Mouse (Mus musculus) WW6 (cell line): ENCODE results near the gene Zfp804b.
"Not testable (repeated sequence)": the region's sequence is repeated elsewhere in the genome, so short reads cannot be mapped to it uniquely, and the experiment has no call there.

ENCODE experiments used
- DNase-seq: peaks from one replicate; pipeline ENCODE4 v3.0.0-alpha.2; 2013; ENCODE audit warnings: low read depth, low spot score

Zfp804b gene

DNA sequence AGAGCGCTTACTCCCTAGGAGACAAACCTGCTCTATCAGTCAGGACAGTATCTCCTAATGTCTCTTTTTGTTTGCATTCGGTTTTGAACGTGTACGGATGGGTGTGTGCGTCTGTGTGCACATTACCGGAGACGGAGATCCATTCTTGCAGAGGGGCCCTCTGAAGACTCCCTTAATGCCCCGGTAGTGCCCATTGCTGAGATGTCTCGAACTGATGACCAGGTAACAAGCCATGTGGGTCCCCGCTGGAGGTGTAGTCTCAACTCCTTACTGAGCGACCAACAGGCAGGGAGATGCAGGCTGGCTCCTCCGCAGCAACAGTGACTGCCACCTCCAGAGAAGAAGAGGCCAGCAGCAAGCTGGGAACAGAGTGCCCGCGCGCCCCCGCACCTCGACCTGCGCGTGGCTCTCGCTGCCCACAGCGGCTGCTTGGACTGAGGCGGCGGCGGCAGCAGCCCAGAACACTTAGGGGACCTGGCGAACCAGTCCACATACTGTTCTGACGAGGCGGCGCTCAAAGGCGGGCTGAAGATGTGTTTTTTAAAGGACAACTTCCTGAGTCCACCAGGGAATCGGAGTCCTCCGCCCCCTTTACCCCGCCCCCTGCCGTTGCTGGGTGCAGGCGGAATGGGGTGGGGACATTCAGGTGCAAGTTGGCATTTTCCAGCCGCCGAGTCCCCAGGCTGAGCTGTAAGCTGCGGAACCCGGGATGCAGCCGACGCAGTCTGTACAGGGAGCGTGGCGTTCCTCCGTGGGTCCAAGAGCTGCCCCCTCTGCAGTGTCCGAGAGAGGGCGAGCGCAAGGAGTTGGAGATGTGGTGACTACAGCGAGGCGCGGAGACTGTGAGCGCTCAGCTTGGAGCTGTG lies at the start of gene Zfp804b:
Gene Zfp804b, minus strand, starts transcription at position 612 of the 866 bp plus-strand sequence.
- DNase-seq: peak; percentile 20

DNA sequence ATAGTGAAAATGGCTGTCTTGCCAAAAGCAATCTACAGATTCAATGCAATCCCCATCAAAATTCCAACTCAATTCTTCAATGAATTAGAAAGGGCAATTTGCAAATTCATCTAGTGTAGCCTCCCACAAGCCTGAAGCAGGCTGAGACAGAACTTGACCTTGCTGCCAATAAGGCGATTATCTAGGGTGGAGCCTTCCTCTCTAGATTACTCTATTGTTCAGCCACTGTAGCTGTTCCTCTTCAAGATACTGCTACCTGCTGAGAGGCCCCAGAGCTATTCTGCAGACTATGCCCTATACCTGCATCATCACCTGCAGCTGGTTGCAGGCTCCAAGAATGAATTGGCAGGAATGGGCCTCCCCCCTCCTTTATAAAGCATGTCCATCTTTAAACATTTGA lies 20.1 kb upstream of the Zfp804b start:
- DNase-seq: not testable (repeated sequence)

DNA sequence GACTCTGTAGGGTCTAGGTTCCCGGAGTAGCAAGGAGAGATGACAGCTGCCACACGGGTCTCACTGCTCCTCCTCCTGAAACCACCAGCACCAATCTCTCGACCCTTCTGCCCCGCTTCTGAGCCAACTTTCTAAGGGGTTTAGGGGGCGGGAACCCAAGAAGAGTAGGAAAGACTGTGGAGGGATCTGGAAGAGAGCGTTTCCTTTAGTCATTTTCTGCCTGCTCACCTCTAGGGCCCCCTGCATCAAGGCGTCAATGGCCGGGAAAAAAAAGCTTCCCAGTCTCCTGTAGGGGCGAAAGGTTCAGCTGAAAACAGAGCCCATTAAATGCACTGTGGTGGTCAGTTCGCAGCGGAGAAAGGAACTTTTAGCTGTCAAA lies 444 bp upstream of the Zfp804b start:
- no peak for DNase-seq

DNA sequence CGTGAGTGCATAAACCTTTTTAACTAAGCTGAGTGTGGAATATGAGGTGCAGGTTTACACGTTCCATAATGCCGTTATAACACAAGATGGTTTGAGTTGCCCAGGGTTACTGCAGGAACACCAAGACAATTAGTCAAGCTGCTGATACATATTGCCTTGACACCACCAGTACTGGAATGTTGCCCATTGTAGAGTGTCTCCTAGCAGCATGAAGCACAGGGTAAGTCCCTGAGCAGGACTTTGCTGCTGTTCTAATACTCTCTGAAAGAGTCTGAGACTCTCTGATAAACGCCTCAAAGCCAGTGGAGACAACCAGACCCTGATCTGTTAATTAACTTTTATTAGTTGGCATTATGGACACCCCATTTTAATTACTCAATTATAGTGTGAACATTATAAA lies 19.0 kb downstream of the Zfp804b start:
- DNase-seq: no peak

DNA sequence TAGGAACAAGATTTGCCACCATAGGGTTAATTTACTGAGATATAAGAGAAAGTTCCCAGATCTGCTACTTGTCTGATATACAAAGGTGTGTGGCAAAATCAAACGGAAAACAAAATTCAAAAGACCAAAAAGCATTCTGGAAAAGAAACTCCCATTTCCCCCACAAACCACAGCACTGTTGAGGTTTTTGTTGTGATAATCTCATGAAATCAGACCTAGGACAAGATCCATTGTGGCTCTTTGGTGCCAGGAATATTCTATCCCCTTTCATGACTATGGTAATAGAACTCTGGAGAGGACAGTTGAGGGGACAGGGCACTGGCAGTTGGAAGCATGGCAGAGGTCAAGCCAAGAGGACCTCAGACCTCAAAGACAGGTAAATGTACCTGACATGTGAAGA lies 40.7 kb downstream of the Zfp804b start, which contains the start of gene Tex47:
Gene Tex47, plus strand, starts transcription at position 301 of the 400 bp plus-strand sequence.
- DNase-seq: no peak

DNA sequence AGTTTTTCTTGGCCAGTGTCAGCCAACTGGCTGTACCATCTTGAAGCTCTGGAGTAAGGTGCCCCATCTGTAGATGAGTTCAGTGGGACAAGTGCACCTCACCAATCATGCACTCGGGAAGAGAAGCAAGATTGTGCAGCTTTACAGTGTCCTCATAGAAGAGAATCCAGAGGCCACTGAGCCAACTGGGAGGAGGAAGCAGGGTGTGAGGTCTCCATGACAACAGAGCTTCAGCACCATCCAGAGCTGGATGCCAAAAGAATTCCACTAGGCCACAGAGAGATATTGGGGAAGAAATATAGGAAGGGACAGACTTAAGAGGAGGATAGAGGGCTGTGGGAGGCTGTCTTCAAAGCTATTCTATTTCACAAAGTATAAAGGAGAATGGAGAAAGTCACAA lies 41.6 kb downstream of the Zfp804b start:
- DNase-seq: no peak

DNA sequence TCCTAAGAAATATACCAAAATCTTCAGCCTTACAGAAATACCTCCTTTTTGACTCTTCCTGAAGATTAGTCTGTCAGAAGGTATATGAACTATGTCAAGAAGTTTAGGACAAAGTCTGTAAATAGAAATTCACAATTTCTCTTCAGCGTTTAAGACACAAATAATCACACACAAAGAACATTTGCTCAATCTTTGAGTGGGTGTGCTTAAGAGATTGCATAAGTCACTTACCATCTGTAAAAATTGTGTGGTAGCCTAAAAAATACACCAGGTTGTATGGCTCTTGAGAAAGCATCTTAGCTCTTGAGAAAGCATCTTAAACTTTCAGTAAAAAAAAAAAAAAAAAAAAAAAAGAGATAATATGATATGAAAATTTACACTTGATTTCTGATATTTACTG lies 60.2 kb downstream of the Zfp804b start:
- DNase-seq: no peak

DNA sequence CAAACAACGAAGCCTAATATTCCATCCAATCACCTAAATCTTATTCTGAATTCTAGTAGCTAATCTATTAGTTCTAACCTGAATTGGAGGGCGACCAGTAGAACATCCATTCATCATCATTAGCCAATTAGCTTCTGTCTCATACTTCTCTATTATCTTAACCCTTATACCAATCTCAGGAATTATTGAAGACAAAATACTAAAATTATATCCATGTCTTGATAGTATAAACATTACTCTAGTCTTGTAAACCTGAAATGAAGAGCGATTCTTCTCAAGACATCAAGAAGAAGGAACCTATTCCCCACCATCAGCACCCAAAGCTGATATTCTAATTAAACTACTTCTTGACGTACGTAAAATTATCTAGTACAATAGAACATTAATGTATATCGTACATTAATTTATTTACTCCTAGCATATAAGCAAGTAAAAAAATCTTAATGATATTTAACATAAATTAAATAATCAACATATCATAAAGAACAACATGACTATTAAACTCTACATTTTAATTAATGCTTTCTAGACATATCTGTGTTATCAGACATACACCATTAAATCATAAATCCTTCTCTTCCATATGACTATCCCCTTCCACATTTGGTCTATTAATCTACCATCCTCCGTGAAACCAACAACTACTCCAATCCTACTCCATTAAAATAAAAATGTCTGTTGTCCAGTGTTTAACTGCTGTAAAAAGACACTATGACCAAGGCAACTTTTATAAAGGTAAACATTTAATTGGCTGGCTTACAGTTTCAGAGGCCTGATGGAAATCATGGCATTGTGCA lies 67.7 kb downstream of the Zfp804b start:
- no peak for DNase-seq

DNA sequence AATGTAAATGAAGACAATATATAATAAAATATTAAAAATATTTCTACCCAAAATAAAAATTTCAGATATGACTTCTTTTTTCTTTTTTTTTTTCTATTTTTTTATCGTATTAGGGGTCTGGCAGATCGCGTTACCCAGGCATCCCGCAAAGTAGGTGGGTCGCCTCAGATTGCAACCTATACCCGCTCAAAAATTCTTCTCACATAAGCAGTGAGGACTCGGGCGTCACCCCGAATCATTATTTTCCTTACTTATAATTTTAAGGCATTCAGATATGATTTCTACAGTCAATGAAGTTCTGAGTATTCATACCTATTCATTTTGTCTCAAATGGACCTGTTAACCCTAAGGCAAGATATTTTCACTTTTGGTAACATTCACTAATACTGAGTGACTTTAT lies 167.0 kb downstream of the Zfp804b start:
- DNase-seq: no peak

DNA sequence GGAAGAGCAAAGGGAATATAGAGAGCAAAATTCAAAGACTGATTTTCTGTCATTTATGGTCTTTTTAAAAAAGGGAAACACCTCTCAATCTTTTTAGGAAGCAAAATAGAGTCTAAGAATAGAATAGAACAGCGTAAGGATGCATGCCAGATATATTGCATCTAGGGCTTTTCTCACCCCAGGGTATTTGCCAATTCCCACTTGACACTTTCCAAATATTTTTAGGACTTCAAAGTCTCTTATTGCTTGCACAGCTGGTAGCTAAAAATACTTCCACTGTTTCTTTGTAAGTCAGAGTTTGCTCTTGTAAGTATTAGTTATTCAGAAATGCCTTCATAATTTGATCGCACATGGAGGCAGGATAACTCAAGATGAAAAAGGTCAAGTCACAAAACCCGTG lies 204.9 kb downstream of the Zfp804b start:
- DNase-seq: no peak

DNA sequence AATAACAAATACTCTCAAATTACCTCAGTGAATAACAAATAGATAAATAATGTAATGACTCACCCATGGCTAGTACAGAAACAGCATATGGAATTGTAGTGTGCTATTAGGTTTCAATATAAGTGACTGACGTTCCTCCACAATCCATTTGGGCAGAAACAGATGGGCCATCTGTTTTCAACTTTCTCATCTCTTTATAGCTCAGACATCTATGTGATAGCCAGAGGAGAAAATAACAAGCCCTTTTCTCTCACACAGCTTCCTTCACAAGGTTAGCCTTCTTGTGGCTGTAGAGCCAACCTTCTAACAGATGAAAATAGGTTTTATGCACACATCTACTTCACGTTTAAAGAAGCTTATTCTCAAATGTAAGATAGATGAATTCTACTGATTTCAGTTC lies 242.2 kb downstream of the Zfp804b start:
- no peak for DNase-seq

DNA sequence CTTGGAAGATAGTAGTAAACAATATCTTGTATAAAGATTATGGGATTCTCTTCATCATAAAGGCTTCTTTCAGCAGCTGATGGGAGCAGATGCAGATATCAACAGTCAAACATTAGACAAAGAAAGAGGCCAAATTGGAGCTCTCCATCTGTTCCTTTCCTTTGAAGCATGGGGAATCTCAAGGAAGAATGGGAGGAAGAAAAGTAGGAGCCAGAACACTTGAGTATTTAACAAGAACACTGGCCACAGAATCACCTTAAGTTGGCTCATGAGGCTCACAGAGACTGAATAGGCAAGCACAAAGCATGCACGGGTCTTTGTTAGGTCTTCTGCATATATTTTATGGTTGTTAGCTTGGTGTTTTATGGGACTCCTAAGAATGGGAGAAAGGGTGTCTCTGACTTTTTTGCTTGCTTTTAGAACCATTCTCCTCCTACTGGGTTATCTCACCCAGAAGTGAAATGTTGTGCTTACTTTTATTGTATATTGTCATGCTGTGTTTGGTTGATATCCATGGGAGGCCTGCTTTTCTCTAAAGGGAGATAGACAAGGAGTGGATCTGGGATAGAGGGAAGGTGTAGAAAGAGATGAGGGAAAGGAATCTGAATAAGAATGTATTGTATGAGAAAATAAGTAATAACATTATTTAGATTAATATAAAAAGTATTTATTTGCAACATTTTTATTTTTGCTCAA lies 270.5 kb downstream of the Zfp804b start:
- no peak for DNase-seq

DNA sequence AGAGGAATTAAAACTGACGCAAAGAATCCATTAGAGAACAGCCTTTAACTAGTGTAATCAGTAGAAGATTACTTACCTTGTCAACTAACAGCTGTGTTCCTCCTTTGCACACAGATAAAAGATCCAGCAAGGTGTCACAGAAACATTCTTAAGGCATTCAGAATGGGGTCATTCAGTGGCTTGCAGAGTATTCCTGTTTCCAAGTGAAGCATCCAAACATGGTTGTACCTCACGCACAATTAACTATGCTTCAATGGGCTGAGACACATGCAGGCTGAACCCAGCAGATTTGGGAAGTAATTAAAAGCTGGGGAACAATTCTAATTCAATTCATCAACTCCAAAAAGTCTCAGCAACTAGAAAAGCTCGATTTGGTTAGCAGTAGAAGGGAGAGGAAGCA lies 337.1 kb downstream of the Zfp804b start:
- DNase-seq: no peak

DNA sequence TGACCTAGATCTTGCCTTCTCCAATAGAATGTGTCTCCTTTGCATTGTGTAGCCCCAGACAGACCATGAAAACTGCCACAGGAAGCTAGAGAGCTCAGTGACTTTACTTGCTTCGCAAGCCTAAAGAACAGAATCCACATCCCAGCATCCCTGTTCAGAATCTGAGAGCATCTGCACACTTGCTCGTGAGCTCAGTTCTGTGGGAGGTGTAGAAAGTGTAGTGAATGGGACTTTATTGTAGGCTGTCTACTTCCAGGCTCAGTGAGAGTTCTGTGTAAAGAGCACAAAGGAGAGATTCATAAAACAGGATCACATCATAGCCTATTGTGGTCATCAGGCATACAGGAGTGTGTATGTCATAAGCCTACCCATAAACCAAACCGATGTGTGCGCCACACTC lies 360.6 kb downstream of the Zfp804b start:
- no peak for DNase-seq

DNA sequence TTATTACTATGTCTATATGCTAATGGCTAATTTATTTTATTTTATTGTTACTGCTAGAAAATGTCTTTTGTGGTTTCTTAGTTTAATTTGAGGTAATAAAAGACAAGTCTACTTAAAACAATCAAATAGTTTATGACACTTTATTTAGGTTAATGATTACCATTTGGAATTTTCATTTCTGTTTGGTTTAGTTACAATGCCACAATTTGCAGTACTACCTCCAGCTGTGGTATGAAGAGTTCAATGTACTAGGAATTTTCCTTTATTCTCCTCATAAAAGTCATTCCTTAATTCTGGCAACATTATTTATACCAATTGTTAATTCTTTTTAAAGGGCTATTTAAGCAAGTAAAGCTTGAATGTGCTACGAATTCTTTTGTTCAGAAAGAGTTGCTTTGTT lies 409.7 kb downstream of the Zfp804b start:
- no peak for DNase-seq

DNA sequence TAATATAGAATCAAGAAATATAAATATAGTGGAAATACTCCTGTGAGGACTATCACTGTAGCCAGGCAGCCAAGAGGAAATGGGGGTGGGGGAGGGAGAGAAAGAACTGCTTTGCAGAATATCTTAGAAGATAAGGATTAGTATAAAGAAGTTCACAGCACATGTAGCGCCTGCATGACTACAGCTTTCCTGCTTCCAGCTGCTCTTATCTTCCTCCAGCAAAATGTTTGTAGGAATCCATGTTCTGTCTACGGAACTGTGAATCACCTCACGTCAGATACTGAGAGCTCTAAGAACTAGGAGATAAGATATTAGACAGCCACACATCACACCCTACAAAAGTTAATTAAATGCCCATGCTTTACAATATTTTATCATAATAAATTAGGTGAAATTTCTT lies 433.3 kb downstream of the Zfp804b start:
- no peak for DNase-seq

DNA sequence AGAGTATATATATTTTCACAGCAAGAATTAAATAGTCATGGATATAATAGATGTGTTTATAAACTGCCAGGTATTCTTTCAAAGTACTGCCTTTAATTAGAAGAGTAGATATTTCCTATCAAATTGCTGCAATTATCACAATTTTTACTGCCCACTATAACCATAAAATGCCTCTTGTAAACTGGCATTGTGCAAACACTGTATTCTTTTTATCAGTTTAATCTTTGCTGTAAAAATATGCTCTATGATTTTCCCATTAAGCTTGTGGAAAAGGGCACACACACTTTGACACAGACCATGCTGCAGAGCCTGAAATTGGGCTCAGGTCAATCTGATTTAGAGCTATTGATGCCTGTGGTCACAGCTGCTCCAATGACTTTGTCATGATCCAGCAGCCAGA lies 463.2 kb downstream of the Zfp804b start:
- DNase-seq: no peak

DNA sequence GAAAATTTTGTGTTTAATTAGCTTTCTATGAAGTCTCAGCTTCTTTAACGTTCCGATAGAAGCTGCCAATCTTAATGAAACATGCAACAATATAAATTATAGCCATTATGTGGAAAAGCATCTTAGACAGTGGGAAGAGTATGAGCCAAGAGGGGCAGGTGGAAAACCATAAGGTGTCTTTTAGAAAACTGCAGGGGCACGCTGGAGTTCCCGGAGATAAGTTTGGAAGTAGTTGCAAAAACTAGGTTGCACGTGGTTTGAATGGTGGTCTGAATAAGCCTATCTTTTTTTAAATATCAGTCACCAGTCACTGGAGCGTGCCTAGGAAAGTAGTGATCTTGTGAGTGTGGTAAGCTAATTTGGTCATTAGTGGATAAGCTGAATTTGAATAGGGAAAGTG lies 473.0 kb downstream of the Zfp804b start:
- no peak for DNase-seq

DNA sequence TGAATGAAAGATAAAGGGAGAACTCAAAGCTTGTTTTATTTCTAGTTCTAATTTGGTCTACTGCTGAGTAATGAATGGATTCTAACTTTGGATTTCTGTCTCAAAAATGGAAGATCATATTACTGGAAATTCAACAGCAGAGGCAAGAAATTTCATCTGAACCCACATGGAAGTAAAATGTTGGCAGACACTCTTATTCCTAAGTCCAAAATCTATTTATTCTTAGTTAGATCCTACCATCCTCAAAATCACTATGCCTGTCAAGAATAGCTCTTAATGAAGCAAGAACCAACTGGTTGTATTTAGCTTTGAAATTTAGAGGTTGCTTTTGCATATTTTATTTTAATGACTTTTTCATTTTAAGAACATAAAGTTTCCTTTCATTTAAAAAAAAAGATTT lies 473.6 kb downstream of the Zfp804b start:
- no peak for DNase-seq

DNA sequence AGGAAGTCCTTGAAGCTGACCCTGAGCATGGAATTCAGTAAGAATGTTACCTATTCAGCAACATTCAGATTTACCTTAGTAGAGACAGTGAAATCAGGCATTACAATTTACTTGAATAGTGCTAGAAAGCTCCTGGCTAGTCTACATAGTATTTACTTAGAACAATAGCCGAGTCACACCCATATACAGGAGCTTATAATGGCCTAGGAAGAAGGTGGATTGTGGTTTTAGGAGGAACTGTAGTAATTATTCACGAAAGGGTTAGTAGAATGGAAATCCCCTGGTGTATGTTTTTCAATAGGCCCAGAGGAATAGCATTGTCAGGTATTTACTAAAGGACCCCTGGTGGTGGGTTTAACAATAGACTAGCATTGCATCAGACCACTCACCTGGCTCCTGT lies 549.2 kb downstream of the Zfp804b start:
- no peak for DNase-seq

DNA sequence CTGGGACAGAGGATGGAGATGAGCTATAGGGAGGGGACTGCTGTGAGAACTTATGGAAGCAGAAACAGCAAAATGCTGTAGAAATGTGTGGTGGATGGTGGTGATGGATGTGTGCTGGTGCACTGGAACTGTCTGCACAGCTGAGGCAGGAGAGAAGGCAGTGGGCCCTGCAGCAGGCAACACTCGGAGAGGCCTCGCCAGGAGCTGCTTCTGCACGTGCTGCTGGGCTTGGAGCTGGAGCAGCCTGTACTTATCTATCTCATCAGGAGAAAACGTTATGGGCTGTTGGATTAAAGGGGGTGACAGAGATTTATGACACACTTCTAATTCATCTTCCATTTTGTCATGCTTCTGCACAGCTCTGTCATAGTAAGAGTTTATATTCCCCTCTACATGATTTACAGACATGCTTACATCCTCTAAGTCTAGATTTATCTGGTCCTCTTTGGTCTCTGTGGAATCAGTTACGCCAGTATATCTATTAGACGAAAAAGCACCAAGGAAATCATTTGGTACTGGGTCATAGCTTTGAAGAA lies 575.1 kb downstream of the Zfp804b start:
- no peak for DNase-seq
